Mouse (Mus musculus) midbrain, embryonic 15.5 days (tissue): Measurements from ENCODE around the gene Acer1. TPM values are rescaled to one million over a fixed set of nuclear protein-coding genes. Genes with fewer than 3 reads are reported as not detected.
"Not testable (repeated sequence)": the region's sequence is repeated elsewhere in the genome, so short reads cannot be mapped to it uniquely, and the experiment has no call there.

Source experiments
- ATAC-seq: fragments of 200-750 bp; cut with Nextera tagmentation; replicated peaks from 2 replicates; pipeline ENCODE4 v1.8.0; 2017; ENCODE audit warnings: moderate TSS enrichment
- H3K27ac ChIP-seq: fragments of 300-500 bp; sonication (generic); 2 replicates; pipeline ENCODE4 v1.5.1; 2015; ENCODE audit warnings: mild to moderate bottlenecking, inconsistent platforms
- H3K27me3 ChIP-seq: fragments of 300-500 bp; sonication (generic); replicated peaks from 2 replicates; pipeline ENCODE4 v1.6.1; 2015; ENCODE audit warnings: inconsistent platforms
- H3K36me3 ChIP-seq: fragments of 300-500 bp; sonication (generic); replicated peaks from 2 replicates; pipeline ENCODE4 v1.6.1; 2015; ENCODE audit warnings: inconsistent platforms
- H3K4me1 ChIP-seq: fragments of 300-500 bp; sonication (generic); 2 replicates; pipeline ENCODE4 v1.6.1; 2015; ENCODE audit warnings: inconsistent platforms
- H3K4me2 ChIP-seq: fragments of 300-500 bp; sonication (generic); 2 replicates; pipeline ENCODE4 v1.6.1; 2015; ENCODE audit warnings: inconsistent platforms, mild to moderate bottlenecking, moderate library complexity
- H3K4me3 ChIP-seq: fragments of 300-500 bp; sonication (generic); 2 replicates; pipeline ENCODE4 v1.5.1; 2015; ENCODE audit warnings: mild to moderate bottlenecking, inconsistent platforms
- H3K9ac ChIP-seq: fragments of 300-500 bp; sonication (generic); 2 replicates; pipeline ENCODE4 v1.6.1; 2015; ENCODE audit warnings: mild to moderate bottlenecking, inconsistent platforms
- H3K9me3 ChIP-seq: fragments of 300-500 bp; sonication (generic); 2 replicates; pipeline ENCODE4 v1.6.1; 2016; ENCODE audit warnings: inconsistent platforms
- WGBS: fragments of 180-500 bp; shearing (Covaris S2); methylation state at CpG from one replicate; pipeline ENCODE4 v1.1.7; 2015; ENCODE audit warnings: mixed read lengths; 5-methylcytosine and 5-hydroxymethylcytosine counted together
- polyA plus RNA-seq: library from polyadenylated mRNA; unstranded; fragments of >200 nt; fragmentation: Nextera tagmentation; extraction: Ambion mirVana; gene quantifications from 2 replicates; pipeline ENCODE4 v1.2.1, GENCODE M21; 2015

Acer1 gene
- polyA plus RNA-seq, 1 experiment from 2014 or later, result not detected

DNA sequence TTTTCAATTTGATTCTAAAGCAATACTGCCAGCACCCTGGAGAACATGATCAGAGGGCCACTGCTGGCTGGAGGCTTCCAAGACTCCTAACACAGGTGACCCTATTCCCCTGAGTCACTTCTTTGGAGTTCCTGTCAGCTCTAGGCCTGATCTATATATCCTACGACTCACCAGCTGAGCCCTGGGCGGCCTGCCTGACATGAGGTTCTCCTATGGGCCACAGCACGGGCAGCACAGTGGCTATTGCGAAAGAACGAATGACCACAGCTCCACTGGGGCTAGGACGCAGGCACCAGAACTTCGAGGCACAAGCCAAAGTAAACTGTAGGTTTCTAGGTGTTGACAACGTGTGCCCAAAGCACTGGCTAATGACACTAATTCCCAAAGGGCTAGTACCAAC lies 51.9 kb downstream of the Acer1 start:
- Histone ChIP-seq H3K9me3 (no peaks in the 10 kb centered on the region), H3K36me3 (no peaks in the 10 kb centered on the region), H3K4me3 (no peak overlapping the region), H3K9ac (no peak overlapping the region), H3K4me1 (peaks cover 45% of the 10 kb centered on the region), H3K27ac (no peak overlapping the region), H3K27me3 (no peaks in the 10 kb centered on the region), H3K4me2 (no peak overlapping the region)
- 90% methylated on average over 8 of the region's 8 CpGs for WGBS
- ATAC-seq, result no peak

DNA sequence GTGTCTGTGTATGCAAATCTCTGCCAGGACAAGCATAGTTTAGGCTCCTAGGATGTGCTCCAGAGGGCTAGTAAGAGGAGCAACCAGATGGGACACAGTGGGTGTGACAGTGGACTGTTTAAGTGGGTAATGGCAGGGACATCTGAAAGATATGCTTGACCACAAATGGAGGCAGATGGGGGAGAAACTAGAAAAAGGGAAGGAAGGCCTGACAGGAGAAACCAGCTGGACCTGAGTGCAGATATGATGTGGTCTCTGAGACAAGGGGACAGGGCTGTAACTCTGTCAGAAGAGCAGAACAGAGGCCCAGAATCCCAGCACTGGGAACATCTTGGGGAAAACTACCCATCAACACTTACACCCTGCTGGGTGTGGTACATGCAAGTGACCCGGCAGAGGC lies 52.4 kb downstream of the Acer1 start:
- no peak overlapping the region for H3K4me2 ChIP-seq
- H3K27me3 ChIP-seq, result no peaks in the 10 kb centered on the region
- no peak overlapping the region for H3K27ac ChIP-seq
- H3K36me3 ChIP-seq, result peaks cover 3% of the 10 kb centered on the region; the same call in 1 of the 2 replicates
- no peak overlapping the region for H3K4me3 ChIP-seq
- no peaks in the 10 kb centered on the region for H3K9me3 ChIP-seq
- WGBS, result 68% methylated on average over 1 of the region's 1 CpGs
- no peak overlapping the region for H3K9ac ChIP-seq
- ATAC-seq, result no peak
- H3K4me1 ChIP-seq, result peaks cover 43% of the 10 kb centered on the region

DNA sequence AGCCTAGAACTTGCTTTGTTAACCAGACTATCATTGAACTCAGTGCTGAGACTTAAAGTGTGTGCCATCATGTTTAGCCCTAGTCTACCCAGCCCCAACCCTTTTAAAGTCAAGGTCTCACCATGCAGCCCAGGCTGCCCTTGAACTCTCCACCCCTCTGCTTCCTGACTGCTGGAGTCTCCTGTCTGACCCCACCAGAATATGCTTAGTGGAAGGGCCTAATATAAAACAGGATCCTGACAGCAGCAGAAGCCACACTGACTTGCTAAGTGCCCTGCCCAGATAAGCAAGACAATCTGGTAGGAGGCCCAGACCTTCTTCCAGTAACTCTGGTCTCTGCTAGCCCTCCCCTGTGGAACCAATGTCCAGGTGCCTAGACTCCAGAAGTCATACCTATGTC lies 52.8 kb downstream of the Acer1 start:
- no peak overlapping the region for H3K9ac ChIP-seq
- no peak overlapping the region for H3K27ac ChIP-seq
- no peaks in the 10 kb centered on the region for H3K27me3 ChIP-seq
- peaks cover 38% of the 10 kb centered on the region for H3K4me1 ChIP-seq
- no peaks in the 10 kb centered on the region for H3K9me3 ChIP-seq
- no peak for ATAC-seq
- H3K4me2 ChIP-seq, result no peak overlapping the region
- H3K36me3 ChIP-seq, result peaks cover 3% of the 10 kb centered on the region; the same call in 1 of the 2 replicates
- H3K4me3 ChIP-seq, result no peak overlapping the region

DNA sequence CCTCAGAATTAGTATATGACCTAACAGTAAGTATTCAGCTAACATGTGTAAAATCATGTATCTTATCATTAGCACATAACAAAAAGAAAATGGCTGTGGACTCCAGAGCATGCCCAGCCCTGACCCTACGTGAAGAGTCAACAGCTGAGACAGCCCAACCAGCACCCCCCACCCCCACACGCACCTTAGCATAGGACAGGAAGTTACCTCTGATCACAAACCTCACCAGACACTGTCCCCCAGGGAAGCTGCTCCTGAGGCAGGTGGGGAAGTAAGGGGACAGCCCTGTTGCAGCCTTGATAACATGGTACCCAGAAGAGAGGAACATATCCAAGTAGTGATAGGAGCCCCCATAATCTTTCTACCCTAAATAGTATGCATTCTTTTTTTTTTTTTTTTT lies 55.9 kb downstream of the Acer1 start:
- 94% methylated on average over 2 of the region's 2 CpGs for WGBS
- Histone ChIP-seq H3K9me3 (no peaks in the 10 kb centered on the region), H3K4me3 (no peak overlapping the region), H3K4me2 (no peak overlapping the region), H3K9ac (no peak overlapping the region), H3K36me3 (peaks cover 14% of the 10 kb centered on the region), H3K27ac (no peak overlapping the region), H3K4me1 (peaks cover 9% of the 10 kb centered on the region; the same call in 1 of the 2 replicates), H3K27me3 (no peaks in the 10 kb centered on the region)
- ATAC-seq, result no peak

DNA sequence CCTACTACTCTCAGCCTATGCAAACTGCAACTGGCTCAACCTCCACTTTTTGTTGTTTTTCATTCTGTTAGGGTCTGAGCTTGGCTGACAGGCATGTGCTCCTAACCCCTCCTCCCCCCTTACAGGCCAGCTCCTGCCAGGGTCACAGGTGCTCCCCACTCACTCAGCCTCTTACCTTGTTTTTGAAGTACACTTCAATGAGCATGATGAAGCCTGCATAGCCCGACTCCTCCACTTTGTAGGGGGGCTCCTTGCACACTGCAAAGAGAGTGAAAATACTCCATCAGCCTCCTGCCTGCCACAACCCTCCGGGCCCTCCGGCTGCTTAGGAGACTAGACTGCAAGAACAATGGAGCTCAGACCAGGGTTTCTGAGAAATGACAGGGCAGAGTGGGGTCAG lies 62.2 kb downstream of the Acer1 start:
- Histone ChIP-seq H3K27me3 (no peaks in the 10 kb centered on the region), H3K36me3 (peaks cover 46% of the 10 kb centered on the region), H3K9me3 (no peaks in the 10 kb centered on the region), H3K27ac (no peak overlapping the region), H3K9ac (no peak overlapping the region), H3K4me2 (no peak overlapping the region), H3K4me1 (no peaks in the 10 kb centered on the region), H3K4me3 (no peak overlapping the region)
- WGBS, result 82% methylated on average over 3 of the region's 3 CpGs
- ATAC-seq, result 0 out of 2 replicates have a peak, but pooled peaks have one; percentile 28

DNA sequence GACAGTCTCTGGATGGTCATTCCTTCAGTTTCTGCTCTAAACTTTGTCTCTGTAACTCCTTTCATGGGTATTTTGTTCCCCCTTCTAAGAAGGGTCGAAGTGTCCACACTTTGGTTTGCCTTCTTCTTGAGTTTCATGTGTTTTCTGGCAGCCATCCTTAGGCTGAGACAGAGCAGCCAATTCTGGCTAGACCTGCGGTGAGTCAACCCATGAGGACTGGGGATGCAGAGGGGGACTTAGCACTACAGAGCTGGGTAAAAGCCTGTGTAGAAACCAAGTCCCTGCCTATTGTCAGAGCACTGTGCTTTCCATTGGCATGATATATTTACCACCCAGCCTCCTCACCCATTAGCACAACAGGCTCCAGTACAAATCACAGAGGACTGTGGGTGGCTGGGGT lies 64.8 kb downstream of the Acer1 start:
- Histone ChIP-seq H3K9ac (no peak overlapping the region), H3K4me2 (no peak overlapping the region), H3K4me1 (no peaks in the 10 kb centered on the region), H3K4me3 (no peak overlapping the region), H3K9me3 (no peaks in the 10 kb centered on the region), H3K36me3 (peaks cover 42% of the 10 kb centered on the region), H3K27me3 (no peaks in the 10 kb centered on the region), H3K27ac (no peak overlapping the region)
- 95% methylated on average over 2 of the region's 2 CpGs for WGBS
- ATAC-seq, result no peak

DNA sequence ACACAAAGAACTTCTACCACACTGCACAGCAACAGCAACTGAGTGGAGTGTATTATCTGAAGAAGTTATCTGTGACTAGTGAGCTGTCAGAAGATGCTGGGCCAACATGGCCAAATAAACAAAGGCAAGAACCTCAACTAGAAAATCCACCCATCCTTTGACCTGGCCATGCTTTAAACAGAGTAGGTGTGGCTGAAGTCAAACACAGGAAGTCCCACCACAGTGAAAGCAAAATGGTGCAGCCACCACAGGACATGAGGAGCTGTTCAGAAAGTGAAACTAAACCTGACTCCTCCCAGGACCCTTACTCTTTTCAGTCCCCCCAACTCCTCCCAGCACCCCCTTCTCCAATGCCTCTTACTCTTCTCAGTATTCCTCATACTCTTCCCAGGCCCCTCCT lies 68.5 kb downstream of the Acer1 start:
- Histone ChIP-seq H3K9me3 (no peaks in the 10 kb centered on the region), H3K4me1 (no peaks in the 10 kb centered on the region), H3K4me3 (no peak overlapping the region), H3K36me3 (peaks cover 15% of the 10 kb centered on the region), H3K27ac (no peak overlapping the region), H3K27me3 (no peaks in the 10 kb centered on the region), H3K4me2 (no peak overlapping the region), H3K9ac (no peak overlapping the region)
- ATAC-seq, result no peak

DNA sequence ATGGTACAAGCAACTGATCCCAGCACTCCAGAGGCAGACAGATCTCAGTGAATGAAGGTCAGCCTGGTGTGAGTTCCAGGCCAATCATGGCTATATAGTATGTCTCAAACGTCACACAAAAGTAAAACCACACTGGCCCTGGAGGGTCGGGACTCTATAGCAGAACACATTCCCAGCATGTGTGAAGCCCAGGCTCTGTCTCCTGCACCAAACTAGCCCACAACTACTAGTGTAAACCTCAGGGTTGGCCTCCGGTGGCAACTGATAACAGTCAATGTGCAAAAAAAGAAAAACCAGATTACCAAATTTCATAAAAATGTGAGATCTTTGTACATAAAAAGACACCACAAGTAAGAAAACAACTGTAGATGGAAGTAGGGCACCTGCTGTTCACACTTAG lies 68.9 kb downstream of the Acer1 start:
- no peaks in the 10 kb centered on the region for H3K9me3 ChIP-seq
- 91% methylated on average over 3 of the region's 3 CpGs for WGBS
- no peak overlapping the region for H3K27ac ChIP-seq
- H3K27me3 ChIP-seq, result no peaks in the 10 kb centered on the region
- H3K36me3 ChIP-seq, result peaks cover 15% of the 10 kb centered on the region
- H3K4me2 ChIP-seq, result no peak overlapping the region
- no peak overlapping the region for H3K4me3 ChIP-seq
- H3K4me1 ChIP-seq, result no peaks in the 10 kb centered on the region
- H3K9ac ChIP-seq, result no peak overlapping the region
- ATAC-seq, result no peak

DNA sequence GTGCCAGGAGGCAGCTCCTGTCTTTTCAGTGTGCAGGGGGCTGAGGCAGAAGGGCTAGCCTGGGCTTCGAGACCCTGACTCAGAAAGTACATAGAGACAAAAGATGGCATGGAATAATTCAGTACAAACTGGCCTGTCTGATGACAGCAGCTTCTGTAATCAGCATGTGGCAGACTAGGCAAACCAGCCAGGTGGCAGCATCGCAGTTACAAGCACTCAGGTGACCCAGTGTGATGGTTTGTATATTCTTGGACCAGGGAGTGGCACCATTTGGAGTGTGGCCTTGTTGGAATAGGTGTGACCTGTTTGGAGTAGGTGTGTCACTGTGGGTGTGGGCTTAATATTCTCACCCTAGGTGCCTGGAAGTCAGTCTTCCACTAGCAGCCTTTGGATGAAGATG lies 72.2 kb downstream of the Acer1 start:
- H3K9ac ChIP-seq, H3K27me3 ChIP-seq, H3K9me3 ChIP-seq, H3K4me2 ChIP-seq, H3K36me3 ChIP-seq, H3K27ac ChIP-seq, ATAC-seq, H3K4me1 ChIP-seq, H3K4me3 ChIP-seq: not testable (repeated sequence)
- 82% methylated on average over 2 of the region's 2 CpGs for WGBS

DNA sequence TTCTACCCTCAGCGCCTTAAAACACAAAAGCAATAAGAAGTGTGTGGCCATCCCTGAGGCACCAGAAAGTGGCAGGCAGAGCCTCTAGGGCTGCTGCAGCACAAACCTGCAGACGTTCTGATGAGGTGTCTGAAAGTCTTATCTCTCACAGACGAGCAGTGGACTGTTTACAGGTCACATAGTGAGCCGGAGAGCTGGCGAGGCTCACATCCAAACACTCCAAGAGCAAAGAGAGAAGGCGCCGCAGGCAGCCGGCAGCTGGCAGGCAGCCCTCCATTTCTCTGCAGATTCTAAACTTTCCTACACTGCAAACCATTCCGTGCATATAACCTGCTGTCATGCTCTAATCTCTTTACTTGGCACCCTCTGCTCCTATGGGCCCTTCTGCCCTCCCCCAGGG lies 74.0 kb downstream of the Acer1 start:
- H3K36me3 ChIP-seq, result 0 out of 2 replicates have a peak, but pooled peaks cover 3% of the 10 kb centered on the region
- no peaks in the 10 kb centered on the region for H3K4me1 ChIP-seq
- H3K4me3 ChIP-seq, result no peak overlapping the region
- no peak for ATAC-seq
- WGBS, result 75% methylated on average over 9 of the region's 9 CpGs
- H3K27ac ChIP-seq, result no peak overlapping the region
- no peaks in the 10 kb centered on the region for H3K27me3 ChIP-seq
- H3K9ac ChIP-seq, result no peak overlapping the region
- H3K4me2 ChIP-seq, result no peak overlapping the region
- H3K9me3 ChIP-seq, result no peaks in the 10 kb centered on the region

DNA sequence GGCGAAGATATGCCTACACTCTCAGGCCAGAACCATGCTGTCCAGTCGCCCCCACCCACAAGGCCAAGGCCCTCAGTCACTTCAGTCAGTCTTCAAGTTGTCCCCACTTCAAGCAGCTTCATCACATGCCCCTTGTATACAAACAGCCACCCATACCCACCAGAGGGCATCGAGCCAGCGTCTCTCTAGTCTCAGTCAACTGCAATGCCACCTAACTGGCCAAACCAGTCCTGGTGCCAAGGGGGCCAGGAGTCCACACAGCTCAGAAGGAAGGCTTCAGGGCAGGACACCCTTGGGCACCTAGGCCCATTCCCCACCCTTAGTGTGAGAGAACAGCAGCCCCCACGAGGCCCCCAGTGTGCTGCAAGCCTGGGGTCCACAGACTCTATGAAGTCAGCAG lies 74.8 kb downstream of the Acer1 start:
- Histone ChIP-seq H3K4me2 (no peak overlapping the region), H3K9ac (no peak overlapping the region), H3K4me3 (no peak overlapping the region), H3K36me3 (peaks cover 4% of the 10 kb centered on the region; the same call in 1 of the 2 replicates), H3K27ac (no peak overlapping the region), H3K4me1 (no peaks in the 10 kb centered on the region), H3K27me3 (no peaks in the 10 kb centered on the region), H3K9me3 (no peaks in the 10 kb centered on the region)
- no peak for ATAC-seq
- 94% methylated on average over 5 of the region's 5 CpGs for WGBS

DNA sequence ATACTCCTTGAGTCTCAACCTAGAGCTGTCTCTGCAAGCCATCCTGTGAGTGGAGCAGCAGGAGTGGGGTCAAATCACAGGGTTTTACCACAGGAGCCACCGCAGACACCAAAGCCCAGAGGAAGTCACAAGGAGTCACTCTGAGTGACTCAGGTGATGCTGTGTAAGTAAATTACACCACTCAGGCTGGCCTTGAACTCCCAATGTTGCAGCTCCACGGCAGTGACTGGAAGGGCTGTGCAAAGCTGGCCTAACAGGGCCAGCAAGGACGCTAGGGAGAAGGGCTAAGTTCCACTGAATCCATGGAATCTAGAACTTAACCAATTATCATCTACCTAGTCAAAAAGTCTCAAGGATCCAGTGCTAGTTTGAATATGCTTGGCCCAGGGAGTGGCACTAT lies 75.8 kb downstream of the Acer1 start:
- Histone ChIP-seq H3K9me3 (no peaks in the 10 kb centered on the region), H3K27me3 (no peaks in the 10 kb centered on the region), H3K36me3 (peaks cover 11% of the 10 kb centered on the region; the same call in 1 of the 2 replicates), H3K27ac (no peak overlapping the region), H3K9ac (no peak overlapping the region), H3K4me1 (no peaks in the 10 kb centered on the region), H3K4me3 (no peak overlapping the region), H3K4me2 (no peak overlapping the region)
- ATAC-seq, result no peak
- WGBS, result 98% methylated on average over 3 of the region's 3 CpGs
